Mouse (Mus musculus) limb, embryonic 11.5 days (tissue): ENCODE data around the gene Mapk8ip2. TPM values are rescaled to one million over a fixed set of nuclear protein-coding genes. Genes with fewer than 3 reads are reported as not detected.

Source experiments
- ATAC-seq: fragments of 200-750 bp; cut with Nextera tagmentation; 2 replicates; pipeline ENCODE4 v1.8.0; 2017; ENCODE audit warnings: low read depth; ENCODE audit not compliant: insufficient number of reproducible peaks, low FRiP score, low TSS enrichment
- DNase-seq: peaks from one replicate; pipeline ENCODE4 v3.0.0-alpha.2; 2015; ENCODE audit warnings: low spot score
- H3K27ac ChIP-seq: fragments of 300-500 bp; sonication (generic); replicated peaks from 2 replicates; pipeline ENCODE4 v1.5.1; 2014; ENCODE audit warnings: low read depth, mild to moderate bottlenecking, low read length
- H3K27me3 ChIP-seq: fragments of 300-500 bp; sonication (generic); 2 replicates; pipeline ENCODE4 v1.6.1; 2014; ENCODE audit warnings: mild to moderate bottlenecking, low read length, mixed read lengths; ENCODE audit not compliant: control insufficient read depth, insufficient read depth
- H3K36me3 ChIP-seq: fragments of 300-500 bp; sonication (generic); 2 replicates; pipeline ENCODE4 v1.6.1; 2014; ENCODE audit warnings: mild to moderate bottlenecking, low read length, moderate library complexity, mixed read lengths; ENCODE audit not compliant: control insufficient read depth, insufficient read depth
- H3K4me1 ChIP-seq: fragments of 300-500 bp; sonication (generic); 2 replicates; pipeline ENCODE4 v1.6.1; 2014; ENCODE audit warnings: low read length, mixed read lengths; ENCODE audit not compliant: control insufficient read depth, insufficient read depth
- H3K4me2 ChIP-seq: fragments of 300-500 bp; sonication (generic); 2 replicates; pipeline ENCODE4 v1.6.1; 2014; ENCODE audit warnings: low read depth, mild to moderate bottlenecking, moderate library complexity; ENCODE audit not compliant: severe bottlenecking
- H3K4me3 ChIP-seq: fragments of 300-500 bp; sonication (generic); 2 replicates; pipeline ENCODE4 v1.5.1; 2014; ENCODE audit warnings: low read depth, low read length
- H3K9ac ChIP-seq: fragments of 300-500 bp; sonication (generic); 2 replicates; pipeline ENCODE4 v1.6.1; 2014; ENCODE audit warnings: mild to moderate bottlenecking, low read length
- H3K9me3 ChIP-seq: fragments of 300-500 bp; sonication (generic); 2 replicates; pipeline ENCODE4 v1.6.1; 2016; ENCODE audit warnings: low read length; ENCODE audit not compliant: control insufficient read depth
- WGBS: fragments of 180-500 bp; shearing (Covaris S2); extraction: QIAGEN DNeasy Blood & Tissue Kit; methylation state at CpG from one replicate; pipeline ENCODE4 v1.1.7; 2014; 5-methylcytosine and 5-hydroxymethylcytosine counted together
- polyA plus RNA-seq: library from polyadenylated mRNA; unstranded; fragments of >200 nt; fragmentation: Nextera tagmentation; extraction: Ambion mirVana; gene quantifications from 2 replicates; pipeline ENCODE4 v1.2.1, GENCODE M21; 2014

Gene Mapk8ip2
- polyA plus RNA-seq, 1 experiment from 2014 or later = 1.3 TPM

GRCm38 (mm10) chr15:89459821-89460220, 6.1 kb downstream of the Mapk8ip2 start:
- no peak overlapping the region for H3K4me2 ChIP-seq
- no peak overlapping the region for H3K9ac ChIP-seq
- no peaks in the 10 kb centered on the region for H3K36me3 ChIP-seq
- WGBS = 85% methylated on average over 7 of the region's 7 CpGs
- no peak overlapping the region for H3K4me3 ChIP-seq
- H3K27ac ChIP-seq = no peak overlapping the region
- no peaks in the 10 kb centered on the region for H3K4me1 ChIP-seq
- DNase-seq (no peak), ATAC-seq (no peak)
- 0 out of 2 replicates have a peak, but pooled peaks cover 2% of the 10 kb centered on the region for H3K27me3 ChIP-seq
- no peaks in the 10 kb centered on the region for H3K9me3 ChIP-seq

GRCm38 (mm10) chr15:89460298-89460697, 6.6 kb downstream of the Mapk8ip2 start:
- H3K9ac ChIP-seq = no peak overlapping the region
- H3K27me3 ChIP-seq = 0 out of 2 replicates have a peak, but pooled peaks cover under 1% of the 10 kb centered on the region
- ATAC-seq (no peak), DNase-seq (no peak)
- no peak overlapping the region for H3K27ac ChIP-seq
- H3K9me3 ChIP-seq = no peaks in the 10 kb centered on the region
- H3K4me3 ChIP-seq = no peak overlapping the region
- H3K4me2 ChIP-seq = no peak overlapping the region
- H3K36me3 ChIP-seq = no peaks in the 10 kb centered on the region
- 68% methylated on average over 10 of the region's 10 CpGs for WGBS
- H3K4me1 ChIP-seq = no peaks in the 10 kb centered on the region

GRCm38 (mm10) chr15:89461321-89461720, 7.6 kb downstream of the Mapk8ip2 start:
- Histone ChIP-seq H3K9ac (no peak overlapping the region), H3K4me1 (no peaks in the 10 kb centered on the region), H3K4me2 (no peak overlapping the region), H3K27me3 (no peaks in the 10 kb centered on the region), H3K36me3 (no peaks in the 10 kb centered on the region), H3K27ac (no peak overlapping the region), H3K9me3 (no peaks in the 10 kb centered on the region), H3K4me3 (no peak overlapping the region)
- WGBS = 85% methylated on average over 15 of the region's 15 CpGs
- no peak for DNase-seq
- no peak for ATAC-seq

GRCm38 (mm10) chr15:89462176-89462575, 8.5 kb downstream of the Mapk8ip2 start:
- ATAC-seq (no peak), DNase-seq (no peak)
- Histone ChIP-seq H3K4me2 (no peak overlapping the region), H3K9me3 (no peaks in the 10 kb centered on the region), H3K4me3 (no peak overlapping the region), H3K4me1 (no peaks in the 10 kb centered on the region), H3K27ac (no peak overlapping the region), H3K36me3 (no peaks in the 10 kb centered on the region), H3K27me3 (no peaks in the 10 kb centered on the region), H3K9ac (no peak overlapping the region)
- 75% methylated on average over 7 of the region's 7 CpGs for WGBS

GRCm38 (mm10) chr15:89463334-89464235, 9.9 kb downstream of the Mapk8ip2 start:
- WGBS = 57% methylated on average over 5 of the region's 5 CpGs
- no peaks in the 10 kb centered on the region for H3K9me3 ChIP-seq
- H3K4me3 ChIP-seq = no peak overlapping the region
- no peaks in the 10 kb centered on the region for H3K4me1 ChIP-seq
- ATAC-seq = no peak
- no peaks in the 10 kb centered on the region for H3K27me3 ChIP-seq
- no peak overlapping the region for H3K4me2 ChIP-seq
- H3K9ac ChIP-seq = no peak overlapping the region
- no peak overlapping the region for H3K27ac ChIP-seq
- DNase-seq = no peak
- H3K36me3 ChIP-seq = no peaks in the 10 kb centered on the region

GRCm38 (mm10) chr15:89465052-89465451, 11.3 kb downstream of the Mapk8ip2 start:
- Histone ChIP-seq H3K36me3 (no peaks in the 10 kb centered on the region), H3K4me1 (no peaks in the 10 kb centered on the region), H3K4me2 (no peak overlapping the region), H3K27ac (no peak overlapping the region), H3K9me3 (no peaks in the 10 kb centered on the region), H3K27me3 (no peaks in the 10 kb centered on the region), H3K4me3 (no peak overlapping the region), H3K9ac (no peak overlapping the region)
- no peak for DNase-seq
- WGBS = 12% methylated on average over 1 of the region's 1 CpGs
- ATAC-seq = no peak

GRCm38 (mm10) chr15:89468577-89468976, 14.9 kb downstream of the Mapk8ip2 start:
- H3K9me3 ChIP-seq = no peaks in the 10 kb centered on the region
- no peak overlapping the region for H3K27ac ChIP-seq
- no peaks in the 10 kb centered on the region for H3K4me1 ChIP-seq
- H3K9ac ChIP-seq = no peak overlapping the region
- 44% methylated on average over 2 of the region's 2 CpGs for WGBS
- H3K36me3 ChIP-seq = no peaks in the 10 kb centered on the region
- H3K4me2 ChIP-seq = no peak overlapping the region
- no peaks in the 10 kb centered on the region for H3K27me3 ChIP-seq
- DNase-seq (no peak), ATAC-seq (no peak)
- H3K4me3 ChIP-seq = no peak overlapping the region

- WGBS = 91% methylated on average over 4 of the region's 4 CpGs
- Histone ChIP-seq H3K27me3 (no peaks in the 10 kb centered on the region), H3K9me3 (no peaks in the 10 kb centered on the region), H3K27ac (no peak overlapping the region), H3K4me3 (no peak overlapping the region), H3K36me3 (no peaks in the 10 kb centered on the region), H3K4me1 (peaks cover 4% of the 10 kb centered on the region; the same call in 1 of the 2 replicates), H3K4me2 (no peak overlapping the region), H3K9ac (no peak overlapping the region)
- no peak for DNase-seq
- ATAC-seq = no peak
Measured at GRCm38 (mm10) chr15:89471476-89471875, 17.8 kb downstream of the Mapk8ip2 start.
